Mouse (Mus musculus): ENCODE measurements at regions not wholly inside any gene's neighbourhood (a gene's known extent, or its start where the extent isn't known, plus 50 kb on each side); places are given as distances from the start of the nearest gene placed in this dataset.

DNA sequence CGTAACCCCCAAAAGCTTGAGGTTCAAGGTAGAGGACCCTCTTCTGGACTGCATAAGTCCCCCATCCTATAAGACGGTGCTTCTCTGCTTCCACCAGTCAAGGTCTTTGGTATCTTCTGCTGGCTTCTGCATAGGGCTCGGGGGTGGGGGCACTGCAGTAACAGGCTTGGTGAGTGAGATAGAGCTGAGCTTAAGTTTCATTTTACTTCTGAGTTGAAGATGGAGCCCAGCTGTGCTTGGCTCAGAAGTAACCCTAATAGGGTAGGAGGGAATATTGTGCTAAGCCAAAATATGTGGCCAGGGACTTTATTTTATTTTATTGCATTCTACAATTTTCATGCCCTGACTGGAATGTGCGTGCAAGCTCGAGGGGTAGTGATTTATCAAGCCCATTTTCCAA is 268.8 kb upstream of the Rbfox1 start:
- TF ChIP-seq POLR2A (IDR thresholded peaks at IDR 0.05; ENCODE audit: low read depth, low read length) (no peak), CTCF (conservative IDR thresholded peaks at IDR 0.05; ENCODE audit: insufficient read depth, insufficient read length, low read depth, low read length) (no peak)
